34 mouse cellular contexts compared by ENCODE assay signal in the genomic region with DNA sequence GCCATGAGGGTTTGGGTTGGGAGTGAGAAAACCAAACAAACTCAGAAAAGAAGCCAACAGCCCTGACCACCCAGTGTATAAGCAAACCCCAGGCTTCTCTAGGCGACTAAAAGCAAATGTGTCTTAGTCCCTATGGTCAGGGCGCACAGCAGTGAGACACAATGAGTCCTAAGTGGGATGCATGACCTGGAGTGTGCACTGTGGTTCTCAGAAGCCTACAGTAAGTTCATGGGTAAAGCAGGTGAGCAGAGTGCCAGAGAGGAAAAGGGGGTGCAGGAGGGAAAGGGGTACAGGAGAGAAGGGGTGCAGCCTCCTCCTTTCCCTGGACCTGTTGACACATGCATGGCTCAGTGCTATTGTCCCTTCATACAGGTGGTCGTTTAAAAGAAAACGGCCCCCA.
"Had no signal": no experiment of that assay in that cellular context is flagged by ENCODE, and none has a peak within 500 bp of the region (broad histone marks: within the 10 kb centered on the region; RNA-seq: fewer than 3 reads in every experiment).

No protein-coding gene starts in this region.

- H3K4me3 ChIP-seq: heart, embryonic 10.5 days; heart, embryonic 12.5 days; heart, embryonic 13.5 days; heart, embryonic 15.5 days; hindbrain, embryonic 10.5 days; hindbrain, embryonic 12.5 days; hindbrain, embryonic 13.5 days; hindbrain, embryonic 15.5 days; intestine, embryonic 15.5 days; kidney, embryonic 15.5 days; layer of hippocampus, adult 2 months had no signal

- H3K27ac ChIP-seq: heart, embryonic 10.5 days; heart, embryonic 13.5 days; heart, embryonic 15.5 days; hindbrain, embryonic 10.5 days; hindbrain, embryonic 12.5 days; hindbrain, embryonic 13.5 days; hindbrain, embryonic 14.5 days; hindbrain, embryonic 15.5 days; hindbrain, postnatal 0 days; intestine, embryonic 15.5 days; kidney, embryonic 15.5 days; kidney, postnatal 0 days; layer of hippocampus, adult 2 months had no signal

- DNase-seq: heart, postnatal 10 days; heart, postnatal 14 days; heart, postnatal 36 days; heart, postnatal 4 days; kidney, adult 11 months; kidney, adult 18-20 months; kidney, adult 2 months; kidney, adult 8-10 months; kidney, adult 9 months; kidney, postnatal 10 days; kidney, postnatal 14 days; kidney, postnatal 25 days; kidney, postnatal 36 days; kidney, postnatal 4 days; layer of hippocampus, adult 9-11 months; layer of hippocampus, postnatal 36 days had no signal

- H3K36me3 ChIP-seq: heart, embryonic 10.5 days; heart, embryonic 12.5 days; heart, embryonic 13.5 days; heart, embryonic 15.5 days; hindbrain, embryonic 10.5 days; hindbrain, embryonic 12.5 days; hindbrain, embryonic 13.5 days; hindbrain, embryonic 15.5 days; intestine, embryonic 15.5 days; kidney, embryonic 15.5 days had no signal

- H3K4me1 ChIP-seq: heart, embryonic 10.5 days; heart, embryonic 12.5 days; heart, embryonic 13.5 days; heart, embryonic 15.5 days; hindbrain, embryonic 10.5 days; hindbrain, embryonic 12.5 days; hindbrain, embryonic 13.5 days; hindbrain, embryonic 15.5 days; intestine, embryonic 15.5 days; kidney, embryonic 15.5 days had no signal

- ATAC-seq: hindbrain, embryonic 16.5 days; hindbrain, postnatal 0 days; intestine, embryonic 15.5 days; intestine, embryonic 16.5 days; intestine, postnatal 0 days had no signal

- H3K27me3 ChIP-seq: hindbrain, embryonic 12.5 days; hindbrain, embryonic 13.5 days; hindbrain, embryonic 15.5 days; intestine, embryonic 15.5 days; kidney, embryonic 15.5 days had no signal

- H3K9ac ChIP-seq: heart, embryonic 12.5 days; heart, embryonic 13.5 days; heart, embryonic 15.5 days; hindbrain, embryonic 12.5 days; hindbrain, embryonic 13.5 days; hindbrain, embryonic 14.5 days; hindbrain, embryonic 15.5 days; intestine, embryonic 15.5 days; kidney, embryonic 15.5 days had no signal

- H3K9me3 ChIP-seq: heart, embryonic 10.5 days; heart, embryonic 12.5 days; heart, embryonic 13.5 days; heart, embryonic 15.5 days; hindbrain, embryonic 13.5 days; hindbrain, embryonic 15.5 days; intestine, embryonic 15.5 days; kidney, embryonic 15.5 days had no signal

- H3K4me2 ChIP-seq: heart, embryonic 11.5 days; heart, embryonic 12.5 days; heart, embryonic 13.5 days; heart, embryonic 15.5 days; hindbrain, embryonic 12.5 days; hindbrain, embryonic 13.5 days; hindbrain, embryonic 14.5 days; hindbrain, embryonic 15.5 days; intestine, embryonic 15.5 days; kidney, embryonic 15.5 days had no signal
